Mouse (Mus musculus) thymus, postnatal 25 days (tissue): ENCODE data around the gene Elk3.
"Not testable (repeated sequence)": the region's sequence is repeated elsewhere in the genome, so short reads cannot be mapped to it uniquely, and the experiment has no call there.

ENCODE experiments used
- DNase-seq: peaks from one replicate; pipeline ENCODE4 v3.0.0; 2022

Elk3 gene

DNA sequence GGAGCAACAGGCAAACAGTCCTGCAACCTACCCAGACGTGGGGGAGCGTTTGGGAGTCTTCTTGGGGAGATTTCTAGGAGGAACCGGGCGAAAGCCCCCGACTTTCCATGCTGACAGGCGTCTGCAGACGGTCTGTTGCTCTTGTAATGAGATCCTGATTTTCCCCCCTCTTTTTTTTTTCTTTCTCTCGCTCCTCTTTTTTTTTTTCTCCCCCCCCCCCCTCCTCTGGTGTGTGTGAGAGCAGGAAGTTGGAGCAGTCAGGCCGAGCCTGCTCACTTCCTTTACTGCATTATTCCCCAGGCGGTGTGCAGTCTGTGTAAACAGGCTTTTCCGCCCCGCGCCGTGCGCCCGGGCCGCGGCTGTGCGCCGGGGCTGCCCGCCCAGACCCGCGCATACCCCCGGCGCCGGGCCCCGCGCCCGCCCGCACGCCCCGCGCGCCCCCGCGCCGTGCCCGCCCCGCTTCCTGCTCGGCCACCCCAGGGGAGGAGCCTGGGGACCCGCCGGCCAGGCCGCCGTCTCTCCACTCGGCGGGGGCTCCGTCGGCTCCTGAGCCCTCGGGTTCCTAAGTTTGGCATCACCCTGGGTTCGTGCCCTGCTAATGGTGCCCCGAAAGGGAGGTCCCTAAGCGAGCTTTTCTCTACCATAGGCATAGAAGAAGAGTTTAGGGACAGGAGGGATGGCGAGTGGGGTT is at the start of gene Elk3:
TSS of gene Elk3 (minus strand) at position 415 of the 691 bp plus-strand sequence.
- DNase-seq: peak; percentile 79

DNA sequence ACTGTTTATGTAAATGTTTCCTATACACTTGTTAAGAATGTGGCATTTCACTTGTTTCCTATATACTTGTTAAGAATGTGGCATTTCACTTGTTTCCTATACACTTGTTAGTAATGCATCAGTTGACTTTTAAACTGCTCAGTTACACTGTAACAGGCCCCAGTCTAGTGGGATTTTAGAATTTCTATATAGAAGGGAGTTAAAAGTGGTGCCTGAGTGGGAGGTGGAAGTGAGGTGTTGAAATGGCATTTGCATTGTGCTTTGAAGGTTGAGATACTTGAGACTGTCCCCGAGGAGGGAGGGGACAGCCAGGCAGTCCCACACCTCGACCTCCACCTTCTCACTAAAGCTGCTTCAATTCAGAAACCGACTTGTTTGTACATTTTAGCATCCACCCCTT is 49.7 kb upstream of the Elk3 start:
- DNase-seq: no peak

DNA sequence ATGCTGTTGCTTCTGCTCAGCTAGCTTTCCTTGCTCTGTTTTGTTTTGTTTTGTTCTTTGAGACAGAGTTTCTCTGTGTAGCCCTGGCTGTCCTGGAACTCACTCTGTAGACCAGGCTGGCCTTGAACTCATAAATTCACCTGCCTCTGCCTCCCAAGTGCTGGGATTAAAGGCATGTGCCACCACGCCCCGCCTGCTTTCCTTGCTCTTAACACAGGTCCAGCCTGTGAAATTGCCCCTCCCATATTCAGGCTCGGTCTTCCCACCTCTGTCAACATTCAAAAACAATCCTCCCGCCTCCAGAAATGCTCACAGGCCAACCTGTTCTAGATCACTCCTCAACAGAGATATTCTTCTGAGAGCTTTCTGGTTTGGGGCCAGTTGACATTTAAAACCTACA is 49.3 kb upstream of the Elk3 start:
- DNase-seq: not testable (repeated sequence)

DNA sequence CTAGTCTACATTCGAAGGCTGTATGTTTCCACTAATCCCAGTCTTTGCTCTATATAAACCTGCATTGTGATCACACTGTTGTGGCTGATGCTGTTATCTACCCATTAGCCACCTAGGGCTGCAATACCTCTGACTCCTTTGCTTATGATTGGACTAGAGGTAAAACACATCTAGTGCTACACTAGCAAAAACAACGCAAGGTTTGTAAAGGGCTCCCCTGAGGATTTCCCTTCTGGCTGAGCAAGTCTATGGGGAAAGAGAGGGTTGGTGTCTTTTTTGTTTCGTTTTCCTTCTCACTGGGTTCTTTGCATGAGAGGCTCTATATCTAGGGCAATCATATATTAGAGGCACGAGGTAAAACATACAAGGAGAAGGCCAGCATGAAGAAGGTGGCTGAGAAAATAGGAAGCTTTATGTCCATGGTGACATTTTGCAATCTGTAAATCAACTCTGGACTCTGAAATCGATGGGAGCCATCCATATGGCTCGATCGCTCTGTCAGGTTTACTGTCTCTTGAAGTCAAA is 48.5 kb upstream of the Elk3 start:
- DNase-seq: no peak

DNA sequence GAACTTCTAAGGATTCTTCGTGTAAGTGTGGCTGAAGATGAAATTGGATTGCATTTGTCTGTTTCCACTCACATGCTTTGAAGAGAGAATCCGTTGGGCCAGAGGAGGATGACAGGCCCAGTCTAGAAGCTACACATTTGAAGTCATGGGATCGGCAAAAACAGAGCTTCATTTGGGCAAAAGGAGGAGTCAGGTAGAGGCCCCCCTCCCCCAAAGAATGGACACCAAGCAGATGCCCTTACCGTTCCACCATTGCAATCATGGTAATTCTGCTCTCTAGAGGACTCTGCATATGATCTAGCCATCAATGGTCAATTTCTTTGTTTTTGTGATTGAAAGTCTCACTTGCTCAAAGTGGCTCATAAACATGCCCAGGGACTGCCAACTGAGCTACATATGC is 47.9 kb upstream of the Elk3 start:
- no peak for DNase-seq

DNA sequence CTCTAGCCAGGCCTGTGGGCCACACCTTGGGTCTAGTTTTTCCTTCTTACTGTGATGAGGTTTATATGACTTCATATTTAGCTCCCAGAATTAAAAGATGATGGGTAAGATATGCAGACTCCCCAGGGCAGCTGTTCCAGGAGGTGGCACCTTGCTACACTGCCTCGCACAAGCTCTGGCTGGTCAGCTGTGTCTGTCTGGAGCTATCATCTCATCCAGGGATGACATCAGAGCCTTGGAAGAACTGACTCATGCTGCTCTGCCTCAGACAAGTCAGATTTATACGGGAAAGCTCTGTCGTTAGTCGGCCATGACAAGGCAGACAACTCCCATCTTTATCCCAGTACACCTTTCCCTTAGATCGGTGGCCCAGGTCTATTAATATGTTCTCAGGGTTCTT is 46.2 kb upstream of the Elk3 start:
- DNase-seq: no peak

DNA sequence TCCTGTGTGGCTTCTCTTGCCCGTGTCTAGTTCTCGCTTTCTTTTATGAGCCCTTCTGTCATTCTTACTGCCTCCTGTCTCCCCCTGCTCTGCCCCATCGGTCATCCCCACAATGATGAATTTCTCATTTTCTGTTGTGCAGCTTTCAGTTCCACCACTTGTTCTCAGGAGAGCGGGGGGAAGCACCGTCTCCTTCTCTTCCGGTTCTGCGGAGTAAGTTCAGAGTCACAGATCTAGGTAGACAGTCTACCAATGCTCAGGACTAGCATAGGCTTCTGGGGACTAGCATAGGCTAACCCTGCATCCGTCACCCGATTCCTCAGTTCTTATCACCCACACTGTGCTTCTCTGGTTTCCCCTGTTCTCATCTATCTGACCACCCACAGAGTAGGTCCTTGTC is 45.2 kb upstream of the Elk3 start:
- no peak for DNase-seq

DNA sequence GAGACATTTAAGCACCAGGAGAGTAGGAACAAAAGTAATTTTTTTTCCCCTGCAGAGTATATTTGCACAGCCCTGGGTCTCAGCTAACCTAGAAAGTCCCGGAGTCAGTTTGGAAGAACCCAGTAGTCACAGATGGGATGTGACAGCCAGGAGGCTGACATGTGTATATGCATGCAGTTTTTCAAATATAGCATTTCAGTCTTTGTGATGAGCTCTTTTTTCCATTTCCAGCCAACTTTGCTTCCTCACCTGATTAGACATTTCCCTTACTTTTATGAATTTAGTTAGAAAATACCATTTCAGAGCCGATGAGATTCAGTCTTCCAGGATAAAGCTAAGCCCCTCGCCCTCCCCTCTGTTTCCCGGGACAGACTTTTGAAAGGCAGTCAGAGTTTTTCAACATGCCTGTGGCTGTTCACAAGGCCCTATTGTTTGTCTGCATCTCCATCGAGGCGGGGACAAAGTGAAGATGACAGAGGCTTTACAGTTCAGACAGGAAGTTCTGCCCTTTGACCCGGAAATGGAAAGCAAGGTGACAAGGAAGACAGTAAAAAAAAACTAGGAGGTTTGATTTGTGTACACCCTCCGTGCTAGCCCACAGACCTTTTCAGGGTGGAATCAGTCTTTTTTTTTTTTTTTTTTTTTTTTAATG is 44.5 kb upstream of the Elk3 start:
- no peak for DNase-seq

DNA sequence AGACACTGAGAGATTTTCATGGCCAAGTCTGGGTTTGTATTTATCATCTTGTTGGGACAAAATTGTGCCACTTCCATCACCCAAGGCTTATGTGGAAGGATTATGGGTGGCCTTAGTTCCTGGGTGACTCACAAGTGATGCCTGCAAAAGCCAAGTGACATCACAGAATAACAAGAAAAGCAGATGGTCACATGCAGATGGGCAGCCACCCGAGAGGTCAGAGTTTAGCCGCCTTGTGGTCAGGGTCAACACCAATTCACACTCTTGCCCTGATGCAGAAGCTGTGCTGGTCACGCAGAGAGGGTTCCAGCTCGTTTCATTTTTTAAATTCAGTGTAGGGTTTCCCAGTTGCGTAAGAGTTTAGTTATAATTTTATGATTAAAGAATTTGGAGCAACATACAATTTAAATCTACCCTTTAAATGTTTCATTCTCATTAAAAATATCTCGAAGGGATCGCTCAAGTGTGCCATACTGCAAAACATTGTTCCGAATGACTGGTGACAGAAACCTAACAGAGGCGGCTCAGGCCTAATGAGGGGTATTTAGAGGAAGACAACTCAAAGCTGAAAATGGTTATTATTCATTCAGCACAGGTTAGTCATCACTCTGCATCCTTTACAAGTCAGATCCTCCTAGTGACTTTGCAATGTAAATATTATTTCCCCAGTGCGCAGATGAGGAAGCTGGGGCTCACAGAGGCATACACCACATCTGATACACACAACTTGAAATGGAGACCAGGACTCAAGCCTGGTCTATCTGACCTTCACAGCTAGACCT is 42.8 kb upstream of the Elk3 start:
- DNase-seq: no peak

DNA sequence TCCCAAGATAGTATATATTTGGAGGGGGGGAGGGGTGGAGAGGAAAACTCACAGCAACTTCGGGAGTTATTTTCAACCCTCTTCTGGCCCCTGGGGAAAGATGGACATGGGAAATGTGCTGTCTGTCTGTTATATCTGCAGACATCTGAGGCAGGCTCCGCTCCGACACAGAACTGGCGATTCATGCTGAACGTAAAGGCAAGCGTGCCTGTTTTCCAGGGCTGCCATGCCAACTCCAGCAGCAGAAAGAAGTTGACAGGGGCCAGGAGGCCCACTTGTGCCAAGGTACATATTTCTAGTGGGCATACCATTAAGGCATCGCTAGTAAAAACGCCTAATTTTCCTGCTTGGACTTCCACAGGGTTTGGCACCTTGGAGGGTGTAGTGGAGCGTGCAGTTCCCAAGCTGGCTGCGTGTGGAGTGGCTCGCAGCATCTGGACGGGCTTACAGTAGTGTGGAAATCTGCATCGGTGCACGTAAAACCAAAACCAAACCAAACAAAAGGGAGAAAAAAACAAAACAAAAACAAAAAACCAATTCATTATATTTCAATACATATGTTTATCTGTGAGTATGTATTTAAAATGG is 37.1 kb upstream of the Elk3 start:
- DNase-seq: no peak

DNA sequence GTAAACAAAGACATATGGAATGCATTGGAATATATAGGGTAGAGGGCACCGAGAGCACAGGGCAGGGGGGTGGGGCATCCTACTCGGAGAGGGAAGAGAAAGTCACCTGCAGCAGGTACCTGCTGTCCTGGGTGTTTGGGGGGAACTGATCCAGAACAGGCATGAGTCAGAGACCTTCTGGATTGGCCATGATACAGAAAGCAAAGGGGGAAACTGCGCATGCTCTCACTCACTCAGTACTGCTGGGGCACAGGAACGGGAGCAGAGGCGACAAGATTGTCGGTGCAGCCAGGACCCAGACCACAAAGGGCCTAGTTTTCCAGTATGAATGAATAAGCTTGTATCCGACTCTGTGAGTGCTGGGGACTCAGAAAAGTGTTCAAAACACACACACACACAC is 36.5 kb upstream of the Elk3 start:
- DNase-seq: no peak

DNA sequence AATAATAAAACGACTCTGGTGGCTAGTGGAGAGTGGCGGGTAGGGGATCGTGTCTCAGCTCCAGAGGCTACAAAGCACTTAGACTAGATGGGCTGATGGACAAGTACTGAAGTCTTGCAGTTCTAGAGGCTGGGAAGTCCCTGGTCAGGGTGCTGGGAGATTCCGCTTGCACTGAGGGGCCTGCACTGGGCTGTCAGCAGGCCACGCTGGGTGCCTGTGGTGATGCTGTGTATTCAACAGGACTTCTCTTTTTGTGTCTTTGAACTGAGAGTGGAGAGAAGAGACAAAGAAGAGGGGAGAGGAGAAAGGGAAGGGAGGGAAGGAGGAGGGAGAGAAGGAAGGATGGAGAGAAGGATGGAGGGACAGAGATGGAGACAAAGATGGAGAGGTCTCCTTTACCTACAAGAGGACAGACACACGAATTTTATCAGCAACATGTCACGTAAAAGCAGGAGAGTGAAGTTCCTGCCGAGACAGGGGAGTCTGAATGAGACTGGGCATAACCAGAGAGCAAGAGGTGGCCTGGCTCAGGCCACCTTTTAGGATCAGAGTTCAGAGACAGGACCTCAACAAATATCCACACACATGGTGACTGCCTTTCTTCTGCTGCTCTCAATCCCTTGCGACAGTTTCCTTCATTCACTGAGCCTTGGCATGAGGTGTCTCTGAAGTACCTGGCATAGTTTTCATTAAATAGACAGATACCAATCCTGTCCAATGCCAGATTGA is 35.4 kb upstream of the Elk3 start:
- DNase-seq: no peak

DNA sequence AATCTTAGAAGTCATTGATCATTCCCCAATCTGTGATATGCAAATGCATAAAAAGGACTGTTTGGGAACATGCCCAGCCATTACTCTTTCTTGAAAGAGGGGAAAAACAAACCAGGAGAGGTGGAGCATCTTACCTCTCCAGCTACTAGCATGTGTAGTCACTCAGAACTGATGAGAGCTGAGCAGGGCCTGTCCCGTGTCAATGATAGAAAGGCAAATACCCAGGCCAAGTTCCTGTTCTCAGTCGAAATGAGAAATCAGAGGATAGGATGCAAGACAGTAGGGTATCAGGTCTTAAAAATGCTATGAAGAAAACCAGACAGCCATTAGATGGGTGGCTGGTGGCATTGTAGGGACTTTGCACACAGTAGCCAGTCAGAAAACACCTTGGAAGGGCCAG is 34.6 kb upstream of the Elk3 start:
- DNase-seq: no peak

DNA sequence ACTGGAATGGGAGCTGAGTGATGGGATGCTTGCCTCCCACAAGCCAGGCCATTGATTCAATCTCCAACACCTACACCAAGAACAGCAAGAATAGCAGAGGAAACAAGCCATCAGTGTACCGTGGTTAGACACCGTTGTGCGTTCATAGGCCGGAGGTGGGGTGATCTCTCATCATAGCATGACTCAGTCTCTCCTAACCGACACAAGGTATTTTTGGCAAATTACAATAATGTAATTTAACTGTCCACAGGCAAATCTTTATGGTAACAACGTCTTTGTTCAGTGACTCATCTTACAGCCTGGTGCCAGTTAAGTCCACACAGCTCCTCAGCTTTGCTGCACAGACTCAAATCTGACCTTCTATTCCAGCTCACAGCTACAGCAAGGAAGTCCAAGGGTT is 32.5 kb upstream of the Elk3 start:
- no peak for DNase-seq

DNA sequence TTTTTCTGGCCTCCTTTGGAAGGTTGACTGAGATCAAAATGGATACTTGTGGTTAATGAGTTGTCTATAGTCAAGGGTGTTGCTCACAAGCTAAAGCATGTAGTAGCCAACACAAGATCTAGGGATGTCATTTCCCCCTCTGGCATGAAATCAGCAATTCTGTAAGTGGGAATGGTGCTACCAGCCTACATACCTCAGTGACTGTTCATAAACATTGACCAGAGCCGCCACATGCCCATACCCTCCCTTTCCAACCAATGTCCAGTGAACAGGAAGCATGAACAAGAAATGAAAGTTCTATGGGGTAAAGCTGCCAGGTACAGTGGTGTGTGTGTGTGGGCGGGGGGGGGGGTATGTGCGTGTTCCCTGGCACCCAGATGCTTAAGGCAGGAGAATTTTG is 32.1 kb upstream of the Elk3 start:
- DNase-seq: no peak

DNA sequence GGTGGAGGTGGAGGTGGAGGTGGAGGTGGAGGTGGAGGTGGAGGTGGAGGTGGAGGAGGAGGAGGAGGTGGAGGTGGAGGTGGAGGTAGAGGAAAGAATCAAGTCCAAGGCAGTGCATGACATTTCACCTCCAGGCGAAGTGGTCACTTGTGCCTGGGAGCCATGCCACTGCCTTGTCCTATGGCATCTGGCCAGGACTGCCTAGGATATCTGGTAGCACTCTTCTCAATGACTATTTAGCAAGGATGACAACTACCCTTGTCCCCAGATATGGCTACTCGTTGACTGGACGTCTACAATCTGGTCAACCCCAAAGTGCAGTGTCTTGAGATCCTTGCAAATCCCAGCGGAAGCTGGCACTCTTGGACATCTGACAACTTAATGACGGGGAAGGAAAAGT is 27.6 kb upstream of the Elk3 start:
- DNase-seq: no peak

DNA sequence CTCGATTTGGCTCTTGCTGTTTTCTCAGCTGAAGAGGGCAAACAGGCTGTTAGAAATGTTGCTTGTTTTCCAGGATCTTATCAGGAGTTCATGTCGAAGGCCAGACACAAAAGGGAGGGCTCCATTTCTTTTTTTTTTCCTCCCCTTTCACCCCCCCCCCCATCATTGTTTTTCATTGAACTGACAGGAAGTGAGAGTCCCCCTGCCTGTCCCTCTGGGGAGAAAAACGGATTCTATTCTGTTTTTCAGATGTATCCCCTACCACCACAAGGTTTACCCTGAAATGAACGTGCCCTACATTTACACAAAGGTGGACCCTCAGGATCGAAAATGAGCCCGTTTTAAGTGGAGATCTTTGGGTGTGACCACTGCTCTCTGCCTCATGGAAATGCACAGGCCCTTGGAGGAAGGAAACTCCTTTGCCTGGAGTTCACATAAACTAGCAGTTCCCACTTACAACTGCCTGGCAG is 25.6 kb upstream of the Elk3 start:
- no peak for DNase-seq

DNA sequence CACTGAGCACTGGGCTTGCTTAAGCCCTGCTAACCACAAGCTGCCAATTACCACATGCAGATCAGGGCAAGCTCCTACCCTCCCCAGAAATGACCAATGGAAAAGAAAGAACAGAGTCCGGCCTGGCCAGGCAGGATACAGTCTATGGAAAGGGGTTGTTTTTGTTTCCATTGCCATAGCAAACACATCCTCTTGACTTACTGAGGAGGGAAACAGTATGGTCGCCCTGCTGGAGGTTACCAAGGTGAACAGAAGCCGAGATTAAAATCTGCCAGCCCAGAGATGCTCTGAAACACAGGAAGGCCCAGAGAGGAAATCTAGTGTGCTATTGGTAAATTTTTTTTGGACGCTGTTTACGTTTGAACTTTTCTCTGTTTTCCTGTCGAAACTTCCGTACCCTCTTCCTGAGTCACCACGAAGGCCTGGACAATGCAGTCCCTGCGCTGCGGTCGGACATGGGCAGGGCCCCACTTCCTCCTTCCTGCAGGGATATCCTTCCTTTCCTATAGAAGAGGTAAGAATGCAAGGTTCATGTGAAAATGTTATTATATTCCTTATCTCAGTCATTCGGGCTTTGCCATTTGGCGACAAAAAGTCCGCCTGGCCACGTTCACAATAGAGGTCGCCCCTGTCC is 25.0 kb upstream of the Elk3 start:
- DNase-seq: peak; percentile 28

DNA sequence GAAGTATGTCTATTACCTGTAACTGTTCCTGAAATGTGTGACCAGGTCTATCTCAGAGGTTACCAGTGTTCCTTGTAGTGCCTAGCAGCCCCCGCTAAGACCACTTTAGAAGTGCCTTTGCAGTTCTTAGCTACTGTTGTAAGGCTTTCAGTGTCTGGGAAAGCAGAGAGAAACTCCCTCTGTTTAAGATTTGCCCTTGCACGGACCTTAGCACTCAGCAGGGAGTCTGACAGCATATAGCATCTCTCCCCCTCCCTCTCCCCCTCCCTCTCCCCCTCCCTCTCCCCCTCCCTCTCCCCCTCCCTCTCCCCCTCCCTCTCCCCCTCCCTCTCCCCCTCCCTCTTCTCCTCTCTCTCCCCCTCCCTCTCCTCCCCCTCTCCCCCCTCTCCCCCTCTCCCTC is 24.1 kb upstream of the Elk3 start:
- DNase-seq: no peak

DNA sequence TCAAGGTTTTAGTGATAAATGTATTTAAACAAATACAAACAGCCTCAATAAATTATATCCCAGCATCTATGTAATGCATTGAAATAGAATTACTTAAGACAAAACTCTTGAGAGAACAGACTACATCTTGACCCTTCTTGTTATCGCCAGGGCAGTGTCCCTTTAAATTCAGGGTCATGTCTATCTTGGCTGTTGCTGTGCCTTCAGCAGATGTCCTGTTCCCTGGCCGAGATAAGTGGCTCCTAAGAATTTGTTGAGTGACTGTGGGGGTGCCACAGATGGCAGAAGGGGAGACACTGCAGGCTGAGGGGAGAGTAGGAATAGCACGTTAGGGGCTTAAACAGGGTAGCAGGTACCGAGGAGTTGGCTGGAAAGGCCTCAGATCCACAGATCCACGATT is 22.3 kb upstream of the Elk3 start:
- DNase-seq: no peak

DNA sequence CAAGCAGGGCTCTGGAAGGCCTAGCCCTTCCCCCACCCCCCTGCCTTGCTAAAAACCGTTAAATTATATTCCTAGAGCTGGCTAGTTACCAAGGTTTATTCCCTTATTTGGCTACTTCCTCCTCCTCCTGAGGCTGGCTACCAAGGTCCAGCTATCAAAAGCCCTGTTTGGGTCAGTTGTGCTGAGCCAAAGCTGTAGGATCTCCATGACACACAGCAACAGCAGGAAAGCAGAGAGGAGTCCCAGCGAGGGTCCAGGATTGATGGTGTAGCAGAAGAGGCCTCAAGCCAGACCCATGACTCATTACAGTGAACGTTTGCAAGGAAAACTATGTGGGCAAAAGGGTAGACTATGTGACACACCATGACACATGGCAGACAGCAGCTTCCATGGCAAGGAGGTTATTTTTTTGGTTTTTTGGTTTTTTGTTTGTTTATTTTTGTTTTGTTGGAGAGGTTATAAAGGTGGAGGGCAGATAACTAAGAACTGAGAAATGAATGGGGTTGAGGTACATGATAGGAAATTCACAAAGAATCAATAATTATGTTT is 21.4 kb upstream of the Elk3 start:
- DNase-seq: no peak

DNA sequence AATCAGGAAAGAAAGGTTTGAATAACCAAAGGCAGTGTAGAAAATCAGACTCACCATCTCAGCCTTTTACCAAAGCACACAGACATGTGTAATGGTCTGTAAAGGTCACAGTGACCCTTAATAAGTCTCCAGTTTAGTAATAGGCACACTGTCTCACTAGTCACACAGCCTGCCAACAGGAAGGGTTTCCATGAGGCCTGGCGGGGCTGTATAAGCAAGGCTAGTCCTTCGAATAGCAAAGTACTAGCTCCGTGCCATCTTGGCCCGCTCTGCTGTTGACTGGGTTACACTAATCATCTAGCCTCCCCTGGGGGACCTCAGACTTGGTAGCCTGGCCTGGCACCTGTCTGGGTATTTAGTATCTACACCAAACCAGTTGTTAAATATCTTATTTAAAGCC is 20.6 kb upstream of the Elk3 start:
- DNase-seq: no peak
